Mouse (Mus musculus) gastrocnemius, postnatal 4 days (tissue): ENCODE results near the gene Fmo1. TPM values are rescaled to one million over a fixed set of nuclear protein-coding genes. Genes with fewer than 3 reads are reported as not detected.
A peak's percentile ranks its signal among the peaks of the same experiment; 100 is the strongest.

Experiments used
- DNase-seq, 2 experiments: peaks; one replicate each; pipeline ENCODE4 v3.0.0; 2021 to 2022; ENCODE audit warnings: low spot score in 2 of 2, mixed read lengths in 2 of 2
- total RNA-seq, 2 experiments: library from RNA; stranded (reverse); gene quantifications; 2 replicates each; pipeline ENCODE4 v1.2.3; 2021

Gene Fmo1
- total RNA-seq, 2 experiments from 2014 or later, result 49.6 to 62.8 TPM

- no peak for DNase-seq
Observed at GRCm38 (mm10) chr1:162863579-162863978, 2.8 kb downstream of the Fmo1 start.

GRCm38 (mm10) chr1:162862328-162862727 is 4.1 kb downstream of the Fmo1 start:
- no peak for DNase-seq

- DNase-seq, result peak in 1 of 2 experiments; percentile 21
Observed at GRCm38 (mm10) chr1:162859996-162860605, 6.3 kb downstream of the Fmo1 start.

GRCm38 (mm10) chr1:162859545-162859976 is 6.8 kb downstream of the Fmo1 start:
- peak in 1 of 2 experiments; percentile 28 for DNase-seq

- peak in 1 of 2 experiments; percentile 23 for DNase-seq
Observed at GRCm38 (mm10) chr1:162858748-162859130, 7.7 kb downstream of the Fmo1 start.

- DNase-seq, result no peak
Observed at GRCm38 (mm10) chr1:162857766-162858747, 8.4 kb downstream of the Fmo1 start.

- no peak for DNase-seq
Observed at GRCm38 (mm10) chr1:162853812-162854482, 12.5 kb downstream of the Fmo1 start.

- DNase-seq, result no peak
Observed at GRCm38 (mm10) chr1:162847554-162847953, 18.9 kb downstream of the Fmo1 start.

GRCm38 (mm10) chr1:162840211-162840610 is 26.2 kb downstream of the Fmo1 start:
- no peak for DNase-seq

GRCm38 (mm10) chr1:162838976-162839375 is 27.4 kb downstream of the Fmo1 start:
- DNase-seq, result no peak

GRCm38 (mm10) chr1:162834342-162834741 is 32.1 kb downstream of the Fmo1 start:
- DNase-seq, result no peak

GRCm38 (mm10) chr1:162832574-162832953 is 33.8 kb downstream of the Fmo1 start:
- DNase-seq, result no peak

GRCm38 (mm10) chr1:162831838-162832573 is 34.4 kb downstream of the Fmo1 start:
- no peak for DNase-seq

GRCm38 (mm10) chr1:162819280-162819679 is 47.1 kb downstream of the Fmo1 start:
- no peak for DNase-seq

- DNase-seq, result no peak
Observed at GRCm38 (mm10) chr1:162815381-162816127, 50.9 kb downstream of the Fmo1 start.

GRCm38 (mm10) chr1:162814932-162815331 is 51.5 kb downstream of the Fmo1 start:
- DNase-seq, result no peak

GRCm38 (mm10) chr1:162813836-162814156 is 52.6 kb downstream of the Fmo1 start, which contains the start of gene Fmo4:
Gene Fmo4 (minus strand): TSS chr1:162813972.
- peak in 1 of 2 experiments; percentile 31 for DNase-seq

- DNase-seq, result no peak
Observed at GRCm38 (mm10) chr1:162813143-162813835, 53.1 kb downstream of the Fmo1 start.

- no peak for DNase-seq
Observed at GRCm38 (mm10) chr1:162808541-162808940, 57.9 kb downstream of the Fmo1 start.

- DNase-seq, result no peak
Observed at GRCm38 (mm10) chr1:162807441-162807840, 59.0 kb downstream of the Fmo1 start.
